Mouse (Mus musculus): Measurements from ENCODE around the gene 1810049J17Rik.

The 1810049J17Rik gene

DNA sequence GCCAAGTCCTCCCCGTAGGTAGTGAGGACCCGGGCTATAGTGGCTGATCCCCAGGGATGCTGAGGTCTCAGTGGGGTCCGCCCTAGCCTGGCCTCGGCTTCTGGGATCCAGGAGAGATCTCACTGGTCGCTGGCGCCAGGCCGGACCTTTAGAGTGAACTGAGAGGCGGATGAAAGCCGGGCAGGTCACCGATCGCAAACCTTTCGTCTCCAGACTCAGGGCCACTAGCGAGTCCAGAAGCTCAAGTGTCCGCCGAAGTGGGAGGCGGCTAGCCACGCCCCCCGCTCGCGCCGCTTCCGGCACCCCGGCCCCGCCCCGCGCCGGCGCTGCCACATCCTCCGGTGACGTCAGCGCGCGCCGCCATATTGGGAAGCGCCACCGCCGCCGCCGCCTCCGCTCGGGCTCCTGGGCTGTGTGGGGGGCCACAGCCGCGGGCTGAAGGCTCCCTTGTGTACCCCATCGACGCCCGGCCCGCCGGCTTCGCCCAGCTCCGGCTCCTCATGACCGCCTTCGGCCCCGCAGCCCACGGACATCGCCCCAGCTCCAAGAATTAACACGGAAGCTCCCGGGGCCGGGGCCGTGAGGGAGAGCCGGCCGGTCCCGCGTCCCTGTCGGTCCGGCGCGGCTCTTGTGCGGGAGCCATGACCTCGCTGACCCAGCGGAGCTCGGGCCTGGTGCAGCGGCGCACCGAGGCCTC lies 460 bp downstream of the 1810049J17Rik start, which contains the start of gene Golph3:
Gene Golph3 (plus strand): TSS at position 360 of the 697 bp plus-strand sequence.
- ChIA-PET POLR2A (interaction anchor here (0.6 to 2.7 kb wide), 64 partner anchors 8 to 1598 kb away, joined by 3 to 25 read pairs (median 4); partner anchors contain the start of gene Pdzd2 (in 1 of the 4)), CTCF (interaction anchor here in 2 of 4 experiments (0.6 to 1.0 kb wide), 5 partner anchors 9 to 318 kb away, joined by 3 to 5 read pairs (median 3); no protein-coding TSS in a partner anchor)

GRCm38 (mm10) chr15:12320441-12321090 lies 1.1 kb downstream of the 1810049J17Rik start:
- CTCF ChIA-PET = interaction anchor here in 3 of 4 experiments (0.6 to 1.0 kb wide), 6 partner anchors 46 to 546 kb away, joined by 3 to 9 read pairs (median 4); no protein-coding TSS in a partner anchor
- POLR2A ChIA-PET = interaction anchor here (0.6 to 2.7 kb wide), 66 partner anchors 7 to 479 kb away, joined by 3 to 25 read pairs (median 4); partner anchors contain the start of gene Pdzd2 (in 1 of the 4)

GRCm38 (mm10) chr15:12319889-12320288 lies 1.8 kb downstream of the 1810049J17Rik start:
- ChIA-PET CTCF (interaction anchor here in 2 of 4 experiments (0.7 to 0.9 kb wide), 4 partner anchors 45 to 223 kb away, joined by 3 to 8 read pairs (median 3); no protein-coding TSS in a partner anchor), POLR2A (interaction anchor here (0.6 to 2.7 kb wide), 22 partner anchors 10 to 409 kb away, joined by 3 to 25 read pairs (median 6); no protein-coding TSS in a partner anchor)

DNA sequence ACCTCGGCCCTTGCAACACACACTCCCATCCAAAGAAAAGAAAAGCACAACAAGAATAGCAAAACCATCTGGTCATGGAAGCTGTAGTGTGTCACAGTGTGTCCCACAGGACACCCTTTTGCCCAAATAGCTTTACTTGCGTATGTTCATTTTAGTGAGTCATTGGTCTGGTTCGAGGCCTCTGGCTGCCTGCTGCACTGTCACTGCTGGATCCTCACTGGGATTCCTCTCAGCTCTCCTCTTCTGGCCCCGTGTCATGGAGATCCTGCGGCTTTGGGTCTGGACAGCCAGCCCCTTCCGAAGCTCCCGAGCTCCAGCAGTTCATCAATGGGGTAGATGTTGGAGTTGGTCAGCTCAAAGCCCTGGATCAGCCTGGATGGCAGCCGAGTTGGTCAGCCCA lies 3.2 kb downstream of the 1810049J17Rik start:
- CTCF ChIA-PET = no interaction called here
- POLR2A ChIA-PET = interaction anchor here (0.6 to 1.3 kb wide), 6 partner anchors 11 to 1848 kb away, joined by 3 to 7 read pairs (median 4); partner anchors contain the start of gene Dnajc21 (in 1 of the 4)

DNA sequence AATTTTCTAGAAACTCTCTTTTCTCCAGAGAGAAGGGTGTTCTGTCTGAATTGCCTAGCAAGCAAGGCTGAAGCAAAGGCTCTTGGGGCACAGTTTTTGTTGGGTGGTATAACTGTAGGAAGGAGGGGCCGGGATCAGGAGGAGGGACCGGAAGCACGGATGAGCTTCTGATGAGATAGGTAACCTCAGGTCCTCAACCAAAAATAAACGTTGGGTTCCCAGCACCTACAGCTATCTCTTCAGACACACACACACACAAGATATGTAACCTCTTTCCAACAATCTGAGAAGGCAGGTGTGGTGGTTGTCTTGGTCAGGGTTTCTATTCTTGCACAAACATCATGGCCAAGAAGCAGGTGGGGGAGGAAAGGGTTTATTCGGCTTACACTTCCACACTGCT lies 4.4 kb downstream of the 1810049J17Rik start:
- ChIA-PET POLR2A (interaction anchor here in 1 of 4 experiments (1.0 kb wide), 1 partner anchor 9 kb away, joined by 3 read pairs; no protein-coding TSS in a partner anchor), CTCF (no interaction called here)

DNA sequence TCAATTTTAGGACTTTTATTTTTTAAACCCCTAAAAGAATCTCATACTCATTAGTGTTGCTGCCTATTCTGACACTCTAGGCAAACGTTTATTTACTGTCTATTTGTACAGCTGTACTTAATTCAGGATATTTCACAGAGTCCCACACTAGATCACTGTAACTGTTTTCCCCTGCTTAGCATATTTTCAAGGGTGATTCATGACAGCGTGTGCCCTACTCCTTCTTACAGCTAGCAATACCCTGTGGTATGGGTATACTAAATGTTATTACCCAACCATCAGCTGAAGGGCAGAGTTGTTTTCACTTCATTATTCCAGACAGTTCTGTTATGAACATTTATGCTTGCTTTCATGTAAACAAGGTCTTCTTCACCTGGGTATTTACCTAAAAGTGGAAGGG lies 5.7 kb downstream of the 1810049J17Rik start:
- ChIA-PET CTCF (interaction anchor here in 1 of 4 experiments (0.6 kb wide), 2 partner anchors 46 to 263 kb away, joined by 3 to 6 read pairs; no protein-coding TSS in a partner anchor), POLR2A (interaction anchor here in 2 of 4 experiments (0.5 to 3.1 kb wide), 4 partner anchors 10 to 544 kb away, joined by 3 to 14 read pairs (median 4); no protein-coding TSS in a partner anchor)

DNA sequence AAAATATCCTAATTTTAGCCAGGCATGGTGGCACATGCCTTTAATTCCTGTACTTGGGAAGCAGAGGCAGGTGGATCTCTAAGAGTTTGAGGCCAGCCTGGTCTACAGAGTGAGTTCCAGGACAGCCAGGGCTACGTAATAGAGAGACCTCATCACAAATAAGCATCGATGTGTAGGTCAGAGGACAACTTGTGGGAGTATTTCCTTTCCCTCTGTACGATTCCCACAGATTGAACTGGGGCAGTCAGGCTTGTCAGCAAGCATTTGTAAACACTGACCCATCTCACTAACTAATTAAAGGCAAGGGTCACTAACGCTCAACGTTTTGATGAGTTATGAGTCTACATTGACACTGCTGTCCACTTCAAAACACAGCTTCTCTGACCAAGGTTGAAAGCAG lies 7.1 kb downstream of the 1810049J17Rik start:
- POLR2A ChIA-PET = interaction anchor here in 3 of 4 experiments (0.7 to 3.1 kb wide), 7 partner anchors 8 to 46 kb away, joined by 3 to 14 read pairs (median 4); no protein-coding TSS in a partner anchor
- CTCF ChIA-PET = interaction anchor here in 1 of 4 experiments (1.0 kb wide), 1 partner anchor 47 kb away, joined by 3 read pairs; no protein-coding TSS in a partner anchor

DNA sequence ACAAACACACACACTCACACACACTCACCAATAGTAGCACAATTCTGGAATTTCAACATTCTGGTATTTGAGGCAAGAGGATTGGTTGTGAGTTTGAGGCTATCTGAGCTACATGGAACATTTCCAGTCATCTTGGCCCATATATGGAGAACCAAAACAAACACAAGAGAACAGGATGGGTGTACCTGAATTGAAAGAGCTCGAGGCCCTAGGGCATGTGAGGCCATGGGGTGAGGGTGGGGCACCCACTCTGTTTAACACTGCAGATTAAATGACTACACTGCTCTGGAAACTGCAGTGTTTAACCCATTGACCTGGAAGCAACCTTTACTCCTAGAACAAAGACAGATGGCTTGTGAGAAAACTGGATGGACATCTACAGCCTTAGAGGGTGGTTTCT lies 8.4 kb downstream of the 1810049J17Rik start:
- ChIA-PET CTCF (interaction anchor here in 1 of 4 experiments (0.6 kb wide), 1 partner anchor 39 kb away, joined by 5 read pairs; no protein-coding TSS in a partner anchor), POLR2A (interaction anchor here in 3 of 4 experiments (1.1 to 3.1 kb wide), 12 partner anchors 8 to 117 kb away, joined by 3 to 14 read pairs (median 4); partner anchors contain the start of genes 1810049J17Rik (in 1 of the 3) and Golph3 (in 1 of the 3))

GRCm38 (mm10) chr15:12311465-12311864 lies 10.2 kb downstream of the 1810049J17Rik start:
- CTCF ChIA-PET = interaction anchor here in 1 of 4 experiments (0.6 kb wide), 1 partner anchor 59 kb away, joined by 3 read pairs; no protein-coding TSS in a partner anchor
- POLR2A ChIA-PET = interaction anchor here in 3 of 4 experiments (0.7 to 4.7 kb wide), 4 partner anchors 9 to 37 kb away, joined by 4 to 19 read pairs (median 4); partner anchors contain the start of genes Golph3 (in 3 of the 3) and 1810049J17Rik (in 1 of the 3)

DNA sequence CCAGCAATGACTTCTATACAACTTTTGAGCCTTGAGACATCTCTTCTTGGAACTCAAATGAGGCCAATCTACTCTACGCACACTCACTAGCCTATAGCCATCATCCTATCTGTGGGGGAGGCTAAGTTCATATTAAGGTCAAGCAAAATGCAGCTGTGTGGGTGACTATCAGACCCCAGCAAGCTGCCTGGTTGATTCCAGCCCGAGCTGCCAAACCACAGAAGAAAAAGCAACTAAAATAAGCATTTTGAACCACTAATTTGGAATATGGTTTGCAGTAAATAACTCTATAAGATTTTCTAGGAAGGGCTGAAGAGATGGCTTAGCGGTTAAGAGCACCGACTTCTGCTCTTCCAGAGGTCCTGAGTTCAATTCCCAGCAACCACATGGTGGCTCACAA lies 11.0 kb downstream of the 1810049J17Rik start:
- POLR2A ChIA-PET = interaction anchor here in 3 of 4 experiments (2.2 to 4.7 kb wide), 3 partner anchors 10 kb away, joined by 5 to 19 read pairs (median 14); partner anchors contain the start of genes Golph3 (in 3 of the 3) and 1810049J17Rik (in 2 of the 3)
- CTCF ChIA-PET = no interaction called here

DNA sequence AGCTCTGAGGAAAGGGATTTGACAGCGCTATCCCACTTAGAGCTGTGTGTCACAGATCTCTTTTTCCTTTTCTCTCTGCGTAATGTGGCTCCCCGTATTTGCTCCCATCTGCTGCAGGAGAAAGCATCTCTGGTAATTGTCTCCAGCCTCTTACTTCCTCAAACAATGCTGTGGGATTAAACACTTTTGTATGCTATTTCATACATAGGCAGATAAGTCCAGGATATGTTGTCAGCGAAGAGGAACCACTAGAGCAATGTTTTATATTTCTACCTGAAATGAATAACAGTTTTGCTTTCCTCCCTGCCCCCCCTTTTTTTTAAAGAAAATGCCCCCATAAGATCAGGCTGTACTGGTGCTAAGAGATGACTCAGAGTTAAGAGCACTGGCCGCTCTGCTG lies 13.2 kb downstream of the 1810049J17Rik start:
- ChIA-PET POLR2A (interaction anchor here in 3 of 4 experiments (0.8 to 4.7 kb wide), 6 partner anchors 9 to 15 kb away, joined by 3 to 19 read pairs (median 6); partner anchors contain the start of genes Golph3 (in 3 of the 3) and 1810049J17Rik (in 2 of the 3)), CTCF (no interaction called here)

GRCm38 (mm10) chr15:12307114-12307513 lies 14.6 kb downstream of the 1810049J17Rik start:
- CTCF ChIA-PET = interaction anchor here in 1 of 4 experiments (1.8 kb wide), 1 partner anchor 271 kb away, joined by 4 read pairs; no protein-coding TSS in a partner anchor
- POLR2A ChIA-PET = interaction anchor here in 2 of 4 experiments (0.6 to 3.0 kb wide), 12 partner anchors 8 to 270 kb away, joined by 3 to 15 read pairs (median 3); partner anchors contain the start of genes 1810049J17Rik (in 2 of the 2), Golph3 (in 2 of the 2) and Mtmr12 (in 1 of the 2)

DNA sequence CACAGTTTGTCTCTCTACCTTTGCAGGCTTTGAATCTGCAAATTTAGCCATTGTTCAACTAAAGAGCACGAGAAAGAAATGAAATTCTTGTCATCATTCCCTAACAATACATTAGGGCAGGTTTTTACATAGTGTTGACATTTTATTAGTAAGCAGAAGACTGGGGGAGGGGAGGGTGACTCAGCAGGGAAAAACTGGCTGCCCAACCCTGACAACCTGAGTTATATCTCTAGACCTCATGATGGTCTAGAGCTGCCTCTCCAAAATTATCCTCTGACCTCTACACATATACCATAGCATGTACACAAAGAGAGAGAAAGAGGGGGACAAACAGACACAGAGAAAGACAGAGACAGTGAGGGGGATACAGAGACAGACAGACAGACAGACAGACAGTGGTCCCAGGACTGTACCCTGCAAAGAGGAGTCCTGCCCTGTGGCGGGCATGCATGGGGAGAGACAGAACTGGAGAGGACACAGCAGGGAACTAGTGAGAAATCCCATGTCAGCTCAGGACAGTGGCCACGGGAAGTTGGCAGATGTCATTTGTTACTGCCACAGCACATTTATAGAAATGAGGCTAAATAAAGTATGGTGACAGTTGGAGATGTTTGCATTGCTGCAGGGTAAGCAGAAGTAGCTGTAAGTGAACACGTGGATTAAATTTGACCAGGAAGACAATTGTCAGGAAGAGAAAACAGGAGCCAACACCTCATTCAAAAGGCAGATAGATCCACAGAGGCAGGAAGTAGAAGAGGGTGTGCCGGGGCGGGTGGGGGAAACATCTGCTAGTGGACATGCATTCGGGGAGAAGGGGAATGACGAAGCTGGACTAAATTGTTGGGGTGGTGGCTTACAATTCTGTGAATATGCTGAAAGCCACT lies 15.3 kb downstream of the 1810049J17Rik start:
- ChIA-PET CTCF (interaction anchor here in 2 of 4 experiments (0.6 to 1.8 kb wide), 3 partner anchors 31 to 272 kb away, joined by 3 to 4 read pairs (median 3); no protein-coding TSS in a partner anchor), POLR2A (interaction anchor here in 2 of 4 experiments (0.8 to 3.0 kb wide), 15 partner anchors 8 to 152 kb away, joined by 3 to 15 read pairs (median 4); partner anchors contain the start of genes 1810049J17Rik (in 2 of the 2) and Golph3 (in 2 of the 2))

- CTCF ChIA-PET = no interaction called here
Measured at GRCm38 (mm10) chr15:12301771-12302170, 19.9 kb downstream of the 1810049J17Rik start.

GRCm38 (mm10) chr15:12298231-12298737 lies 23.4 kb downstream of the 1810049J17Rik start:
- POLR2A ChIA-PET = interaction anchor here in 3 of 4 experiments (0.6 to 1.7 kb wide), 5 partner anchors 9 to 25 kb away, joined by 3 to 6 read pairs (median 3); no protein-coding TSS in a partner anchor
- CTCF ChIA-PET = interaction anchor here in 1 of 4 experiments (0.6 kb wide), 1 partner anchor 21 kb away, joined by 3 read pairs; no protein-coding TSS in a partner anchor

More at GRCm38 (mm10) chr15:12301771-12302170, 19.9 kb downstream of the 1810049J17Rik start:
- POLR2A ChIA-PET = interaction anchor here in 2 of 4 experiments (0.6 to 1.3 kb wide), 2 partner anchors 27 to 123 kb away, joined by 4 read pairs; no protein-coding TSS in a partner anchor

DNA sequence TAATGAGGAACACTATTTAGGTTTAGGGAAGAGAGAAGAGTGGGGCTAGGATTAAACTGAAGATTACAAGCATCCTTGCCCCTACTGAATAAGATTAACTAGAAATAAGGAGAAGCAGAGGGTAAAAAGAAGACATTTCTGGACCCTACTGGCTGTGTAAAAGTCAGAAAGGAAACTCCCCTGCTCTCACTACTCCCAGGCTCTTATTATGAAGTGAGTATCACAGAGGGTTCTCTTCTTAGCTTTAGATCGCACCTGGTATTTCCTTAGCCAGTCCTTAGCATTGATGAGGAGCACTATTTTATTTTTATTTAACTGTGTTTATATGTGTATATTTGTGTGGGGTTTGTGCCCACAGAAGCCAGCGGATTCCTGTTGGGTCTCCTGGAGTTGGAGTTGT lies 25.5 kb downstream of the 1810049J17Rik start:
- POLR2A ChIA-PET = interaction anchor here in 2 of 4 experiments (1.0 to 1.8 kb wide), 2 partner anchors 10 to 24 kb away, joined by 3 to 6 read pairs; partner anchors contain the start of gene Golph3 (in 1 of the 2)
- CTCF ChIA-PET = interaction anchor here in 1 of 4 experiments (0.6 kb wide), 1 partner anchor 317 kb away, joined by 7 read pairs; no protein-coding TSS in a partner anchor

Data from embryonic stem cell, embryonic (primary cell).